Mouse (Mus musculus) spleen, adult 18-20 months (tissue): ENCODE results near the gene Ptprd.
"Not testable (repeated sequence)": the region's sequence is repeated elsewhere in the genome, so short reads cannot be mapped to it uniquely, and the experiment has no call there.

Experiments used
- DNase-seq, 2 experiments: peaks; one replicate each; pipeline ENCODE4 v3.0.0; 2022; ENCODE audit warnings: mixed read lengths in 2 of 2

The Ptprd gene

DNA sequence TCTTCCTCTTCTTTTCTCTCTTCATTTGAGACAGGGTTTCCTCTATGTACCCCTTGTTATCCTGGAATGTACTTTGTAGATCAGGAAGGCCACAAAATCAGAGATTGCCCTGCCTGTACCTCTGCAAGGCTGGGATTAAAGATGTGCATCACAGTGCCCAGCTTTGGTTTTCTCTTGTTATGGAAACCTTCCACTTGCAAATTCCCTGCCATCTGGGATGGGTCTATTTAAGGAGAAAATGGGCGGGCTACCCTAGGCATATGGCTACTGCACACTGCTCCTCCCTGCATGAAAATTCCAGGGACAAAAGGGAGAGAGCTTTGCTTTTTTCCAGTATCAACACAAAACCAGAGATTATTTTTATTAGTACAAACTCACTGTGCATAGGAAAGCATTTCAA, 2036.7 kb downstream of the Ptprd start:
- no peak for DNase-seq

GRCm38 (mm10) chr4:76155750-76156149, 2056.0 kb downstream of the Ptprd start:
- no peak for DNase-seq

DNA sequence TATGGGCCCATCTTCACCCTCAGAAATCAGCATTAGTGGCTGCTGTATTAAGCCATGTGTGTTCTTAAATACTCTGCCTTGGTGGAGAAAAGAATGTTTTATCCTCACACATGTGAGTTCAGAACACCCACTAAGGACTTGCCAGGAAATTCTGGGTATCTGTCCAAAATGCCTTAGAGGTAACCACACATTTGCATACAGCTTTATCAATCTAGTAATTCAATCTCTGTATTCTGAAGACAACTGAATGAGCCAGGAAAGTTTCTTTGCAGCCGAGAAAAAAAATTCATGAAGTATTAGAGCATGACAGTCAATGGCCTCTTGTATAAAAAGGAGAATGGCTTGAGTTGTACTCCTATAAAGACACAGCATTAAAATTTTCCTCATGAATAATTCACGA, 2057.6 kb downstream of the Ptprd start:
- DNase-seq: no peak

- no peak for DNase-seq
Observed at GRCm38 (mm10) chr4:76144925-76145324, 2066.8 kb downstream of the Ptprd start.

- DNase-seq: no peak
Observed at GRCm38 (mm10) chr4:76144333-76144732, 2067.4 kb downstream of the Ptprd start.

- no peak for DNase-seq
Observed at GRCm38 (mm10) chr4:76137901-76138300, 2073.9 kb downstream of the Ptprd start.

- no peak for DNase-seq
Observed at GRCm38 (mm10) chr4:76136625-76137024, 2075.1 kb downstream of the Ptprd start.

GRCm38 (mm10) chr4:76091845-76092244, 2119.9 kb downstream of the Ptprd start:
- no peak for DNase-seq

DNA sequence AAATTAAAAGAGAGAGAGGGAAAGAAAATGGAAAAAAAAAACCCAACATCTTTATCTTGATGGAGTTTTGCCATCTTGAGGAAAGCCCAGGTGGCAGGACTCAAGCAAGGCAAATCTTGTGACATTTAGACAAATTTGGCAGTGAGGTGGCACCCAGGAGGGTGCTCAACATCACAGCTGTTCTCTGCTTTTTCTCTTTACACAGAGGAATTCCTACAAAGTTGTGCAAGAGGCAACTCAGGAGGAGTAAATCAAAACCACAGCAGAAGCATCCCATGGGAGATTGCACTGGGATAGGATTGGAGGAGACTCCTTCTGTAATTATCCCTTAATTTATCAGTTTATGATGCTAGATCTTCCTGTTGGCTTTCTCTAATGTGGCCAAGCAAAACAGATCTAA, 2121.9 kb downstream of the Ptprd start:
- DNase-seq: no peak

DNA sequence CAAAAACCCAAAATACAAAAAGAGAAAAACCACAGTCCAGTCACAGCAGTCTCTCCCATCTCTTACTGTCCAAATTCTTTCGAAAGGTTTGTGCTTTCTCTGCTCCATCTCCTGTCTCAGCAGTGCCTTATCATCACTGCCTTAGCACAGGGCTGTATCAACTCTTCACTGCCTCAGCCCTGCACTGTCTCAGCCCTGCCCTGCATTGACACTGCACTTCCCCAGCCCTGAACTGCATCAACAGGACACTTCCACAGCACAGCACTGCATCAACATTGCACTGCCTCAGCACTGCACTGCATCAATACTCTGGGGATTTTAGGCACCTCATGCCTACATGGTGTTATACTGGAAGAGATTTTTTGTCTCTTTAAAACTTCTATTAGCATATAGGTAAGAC, 2135.7 kb downstream of the Ptprd start:
- no peak for DNase-seq

DNA sequence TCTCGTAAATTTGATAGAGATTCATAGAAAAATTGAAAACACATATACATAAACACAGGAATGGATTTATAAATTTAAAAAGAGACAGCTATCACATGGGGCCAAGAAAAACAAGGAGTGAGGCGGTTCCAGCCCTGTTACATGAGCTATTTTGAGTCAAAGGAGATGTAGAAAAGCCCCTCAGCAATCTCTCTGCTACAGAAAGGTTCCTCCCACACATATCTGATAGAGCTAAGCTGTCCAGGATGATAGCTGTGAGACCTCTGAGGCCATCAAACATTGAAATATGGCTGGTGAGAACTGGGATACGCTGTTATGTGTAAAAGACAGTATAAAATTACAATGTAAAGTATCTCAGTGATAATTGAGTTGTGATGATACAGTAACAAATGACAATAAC, 2138.5 kb downstream of the Ptprd start:
- DNase-seq: no peak

DNA sequence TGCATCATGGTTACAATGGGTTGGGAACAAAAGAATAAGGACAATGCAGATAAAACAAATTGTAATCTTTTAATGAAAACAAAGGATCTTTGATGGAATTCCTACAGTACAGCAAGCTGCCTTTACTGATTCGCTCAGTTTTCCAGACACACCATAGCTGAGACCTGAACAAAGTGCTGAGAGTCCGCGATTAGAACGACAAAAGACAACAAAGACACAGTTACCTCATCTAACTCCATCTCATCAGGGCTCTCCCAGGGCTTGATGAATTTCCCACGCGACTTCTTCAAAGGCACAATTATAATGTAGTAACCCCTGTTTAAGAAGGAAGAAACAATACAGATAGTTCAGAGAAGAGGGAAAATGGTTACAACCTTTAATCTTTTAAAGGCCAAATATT, 2140.0 kb downstream of the Ptprd start:
- DNase-seq: no peak

- DNase-seq: no peak
Observed at GRCm38 (mm10) chr4:76056836-76057235, 2154.9 kb downstream of the Ptprd start.

- no peak for DNase-seq
Observed at GRCm38 (mm10) chr4:76045650-76046049, 2166.1 kb downstream of the Ptprd start.

GRCm38 (mm10) chr4:76044802-76045201, 2167.0 kb downstream of the Ptprd start:
- DNase-seq: no peak

- DNase-seq: not testable (repeated sequence)
Observed at GRCm38 (mm10) chr4:76037178-76037577, 2174.6 kb downstream of the Ptprd start.

- DNase-seq: no peak
Observed at GRCm38 (mm10) chr4:76025571-76026325, 2186.0 kb downstream of the Ptprd start.

DNA sequence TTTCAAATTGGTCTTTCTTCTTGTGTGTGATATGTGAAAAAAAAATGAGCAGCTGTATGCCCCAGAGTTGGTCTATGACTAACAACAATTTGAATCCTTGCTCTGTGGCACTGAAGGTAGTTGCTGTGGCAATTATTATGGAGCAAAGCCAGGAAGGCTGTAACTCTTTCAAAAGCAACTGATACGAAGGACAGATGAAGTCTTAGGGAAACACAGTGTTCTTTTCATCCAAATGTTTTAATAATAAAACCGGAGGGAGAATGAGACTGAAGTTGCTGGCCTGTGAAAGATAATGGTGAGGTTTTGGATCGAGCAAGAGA, 2187.3 kb downstream of the Ptprd start:
- no peak for DNase-seq

DNA sequence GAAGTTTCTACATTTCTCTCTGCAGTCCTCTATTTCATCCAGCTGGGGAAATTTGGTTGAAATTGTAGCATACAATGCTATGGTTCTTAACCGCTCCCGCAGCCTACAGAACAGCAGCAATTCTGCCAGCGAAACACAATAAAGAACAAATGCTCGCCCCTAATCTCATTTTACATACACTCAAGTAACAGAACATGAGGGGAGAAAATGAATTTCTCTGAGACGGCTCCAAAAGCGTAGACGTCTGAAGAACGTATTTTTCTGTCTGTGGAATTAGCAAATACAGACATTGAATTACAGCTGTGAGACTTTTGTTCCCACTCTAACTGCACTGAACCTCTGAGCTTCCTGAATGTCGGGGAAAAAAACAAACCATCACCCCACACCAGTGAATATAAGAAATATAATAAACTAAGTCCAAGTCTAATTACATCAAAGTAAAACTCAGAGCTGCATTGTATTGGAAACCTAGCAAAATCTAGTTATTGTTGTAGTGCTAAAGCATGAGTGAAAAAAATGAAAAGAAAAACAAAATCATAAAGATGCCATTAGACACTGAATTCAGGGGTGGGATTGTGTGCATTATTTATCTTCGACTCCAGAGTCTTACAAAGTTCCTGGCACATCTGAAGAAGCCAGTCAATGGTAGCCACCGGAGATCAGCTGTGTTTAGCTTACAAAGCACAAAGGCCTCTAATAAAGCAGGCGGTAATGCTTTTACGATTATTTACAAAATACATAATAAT, 2187.8 kb downstream of the Ptprd start:
- no peak for DNase-seq

- DNase-seq: no peak
Observed at GRCm38 (mm10) chr4:76021670-76022069, 2190.1 kb downstream of the Ptprd start.

GRCm38 (mm10) chr4:76015026-76015425, 2196.7 kb downstream of the Ptprd start:
- no peak for DNase-seq

DNA sequence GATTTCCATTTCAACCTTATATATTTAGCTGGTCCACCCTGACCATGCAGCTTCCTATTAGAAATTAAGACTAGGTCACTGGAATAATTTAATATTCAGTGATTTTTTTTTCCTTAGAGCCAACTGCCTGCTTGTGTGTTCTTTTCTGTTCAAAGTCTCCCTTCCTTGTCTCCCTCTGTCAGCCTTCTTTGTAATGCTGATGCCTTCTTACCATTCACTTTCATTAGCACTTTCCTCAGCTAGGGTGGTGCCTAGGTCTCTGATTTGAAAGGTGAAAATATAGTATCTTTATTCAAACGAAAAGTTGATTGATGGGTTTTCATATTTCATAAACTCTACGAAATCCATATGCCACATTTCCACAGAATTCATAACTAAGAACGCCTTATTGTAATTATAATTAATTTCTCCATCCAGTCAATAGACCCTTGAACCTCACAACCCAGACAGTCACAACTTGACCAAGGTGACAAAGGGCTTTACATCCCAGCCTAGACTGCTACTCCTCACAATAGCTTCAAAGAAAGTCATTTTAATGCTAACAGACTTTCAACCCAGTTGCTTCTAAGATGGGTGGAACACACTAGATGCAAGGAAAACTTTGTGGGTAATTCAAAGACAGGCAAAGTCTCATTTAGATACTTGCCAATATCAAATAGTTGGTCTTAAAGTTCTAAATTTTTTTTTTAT, 2197.5 kb downstream of the Ptprd start:
- no peak for DNase-seq

DNA sequence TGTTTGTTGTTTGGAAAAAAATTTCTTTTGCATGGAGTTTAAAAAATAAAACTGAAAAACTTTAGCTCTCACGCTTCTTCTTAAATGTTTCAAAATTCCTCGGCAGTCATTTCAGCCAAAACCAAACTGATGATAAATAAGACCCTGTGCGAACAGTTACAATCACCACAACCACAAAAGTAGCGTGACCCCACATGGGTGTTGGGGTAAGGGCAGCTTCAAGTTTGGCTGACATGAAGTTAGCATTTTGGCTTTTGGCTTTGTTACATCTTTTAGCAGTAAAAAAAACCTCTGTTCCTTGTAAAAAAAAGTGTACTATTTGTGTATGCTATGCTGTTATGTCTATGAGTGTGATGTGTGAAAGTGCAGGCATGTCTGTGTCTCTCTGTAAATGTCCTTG, 2203.2 kb downstream of the Ptprd start:
- no peak for DNase-seq

DNA sequence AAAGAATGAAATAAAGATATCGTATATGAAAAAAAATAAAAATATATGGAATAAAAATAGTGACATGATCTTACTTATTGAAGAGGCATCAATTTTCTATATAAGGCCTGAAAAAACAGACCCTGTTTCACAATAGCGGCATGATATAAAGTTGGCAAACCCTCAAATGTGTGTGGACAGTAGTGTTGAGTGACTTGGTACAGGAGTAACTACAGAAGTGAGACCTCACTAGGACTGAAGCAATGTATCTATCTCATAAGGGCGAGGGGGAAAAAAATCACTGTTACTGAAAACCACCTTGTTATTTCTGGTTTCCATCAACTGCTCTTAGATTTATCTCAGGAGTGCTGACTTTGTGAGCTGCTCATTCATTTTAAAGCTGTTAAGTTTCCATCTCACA, 2204.5 kb downstream of the Ptprd start:
- DNase-seq: no peak
